In the genomic region with DNA sequence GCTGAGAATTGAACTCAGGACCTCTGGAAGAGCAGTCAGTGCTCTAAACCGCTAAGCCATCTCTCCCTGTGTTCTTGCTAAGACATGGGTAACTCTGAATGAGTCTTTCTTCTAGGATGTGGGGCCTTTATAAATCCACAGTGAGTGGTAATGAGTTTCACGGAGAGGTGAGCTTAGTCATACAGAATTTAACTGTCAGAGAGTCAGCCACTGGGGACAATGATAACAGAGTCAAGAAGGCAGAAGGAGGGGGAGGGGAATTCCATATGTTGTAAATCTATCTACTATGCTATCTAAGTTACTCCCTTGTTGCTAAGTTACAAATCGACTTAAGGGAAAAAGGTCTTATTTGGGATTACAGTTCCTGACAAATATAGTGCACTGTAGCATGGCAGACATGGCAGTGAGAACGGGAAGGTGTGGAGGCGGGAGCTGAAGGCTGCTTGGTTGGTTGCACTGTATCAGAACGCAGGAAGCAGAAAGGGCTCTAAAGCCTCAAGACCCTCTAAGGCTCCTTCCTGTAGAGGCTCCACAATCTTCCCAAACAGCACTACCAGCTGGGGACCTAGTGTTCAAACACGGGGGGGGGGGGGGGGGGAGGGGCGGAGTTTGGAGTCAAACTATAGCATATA, we compare ENCODE assay signal across 9 mouse cellular contexts. TPM values are rescaled to one million over a fixed set of nuclear protein-coding genes. Genes with fewer than 3 reads are reported as not detected.
DNase-seq lines count a peak whose midpoint lies in the region; ATAC-seq and TF ChIP-seq lines count a peak whose summit lies in the region.
"Had no signal": no experiment of that assay in that cellular context is flagged by ENCODE, and none has a peak within 500 bp of the region (broad histone marks: within the 10 kb centered on the region; RNA-seq: fewer than 3 reads in every experiment).

No protein-coding gene starts in this region.

- 0 out of 2 replicates have a peak, but pooled peaks have one; percentile 17 for ATAC-seq in neural tube, embryonic 11.5 days (ENCODE audit: insufficient read depth, low FRiP score, low TSS enrichment)
- ATAC-seq in forebrain, postnatal 0 days, result peak; percentile 84

- H3K9ac ChIP-seq in neural tube, embryonic 11.5 days (ENCODE audit: low read length), result no peak overlapping the region
- H3K9ac ChIP-seq in forebrain, postnatal 0 days, result no peak overlapping the region
- H3K9ac ChIP-seq: embryonic facial prominence, embryonic 15.5 days had no signal

- 46% methylated on average over 7 of the region's 8 CpGs for WGBS in neural tube, embryonic 11.5 days
- 47% methylated on average over 7 of the region's 8 CpGs for WGBS in forebrain, postnatal 0 days
- 68% methylated on average over 8 of the region's 8 CpGs for WGBS in midbrain, embryonic 10.5 days

- 0 out of 2 replicates have a peak, but pooled peaks cover 2% of the 10 kb centered on the region for H3K4me1 ChIP-seq in neural tube, embryonic 11.5 days (ENCODE audit: control insufficient read depth, insufficient read depth, low read length)
- H3K4me1 ChIP-seq in forebrain, postnatal 0 days (ENCODE audit: insufficient read depth), result no peaks in the 10 kb centered on the region
- H3K4me1 ChIP-seq in midbrain, embryonic 10.5 days, result peaks cover 27% of the 10 kb centered on the region
- H3K4me1 ChIP-seq: embryonic facial prominence, embryonic 15.5 days had no signal

- no peaks in the 10 kb centered on the region for H3K27me3 ChIP-seq in neural tube, embryonic 11.5 days (ENCODE audit: control insufficient read depth, insufficient read depth, low read length)
- H3K27me3 ChIP-seq in forebrain, postnatal 0 days (ENCODE audit: insufficient read depth, low read length), result no peaks in the 10 kb centered on the region
- H3K27me3 ChIP-seq in midbrain, embryonic 10.5 days (ENCODE audit: low read depth, poor library complexity, severe bottlenecking), result no peaks in the 10 kb centered on the region; the same call in 1 of the 2 replicates
- H3K27me3 ChIP-seq: embryonic facial prominence, embryonic 15.5 days had no signal

- no peak overlapping the region for H3K4me2 ChIP-seq in neural tube, embryonic 11.5 days (ENCODE audit: low read depth)
- no peak overlapping the region for H3K4me2 ChIP-seq in forebrain, postnatal 0 days (ENCODE audit: low read depth)
- H3K4me2 ChIP-seq: embryonic facial prominence, embryonic 15.5 days had no signal

- no peak overlapping the region for H3K27ac ChIP-seq in neural tube, embryonic 11.5 days (ENCODE audit: low read depth, low read length)
- no peak overlapping the region for H3K27ac ChIP-seq in forebrain, postnatal 0 days (ENCODE audit: low read depth, low read length)
- H3K27ac ChIP-seq in midbrain, embryonic 10.5 days (replicated peaks), result 0 out of 2 replicates have a peak overlapping the region, but pooled peaks have one; percentile 28
- H3K27ac ChIP-seq: embryonic facial prominence, embryonic 15.5 days had no signal

- no peaks in the 10 kb centered on the region for H3K9me3 ChIP-seq in neural tube, embryonic 11.5 days (ENCODE audit: control insufficient read depth, low read length)
- no peaks in the 10 kb centered on the region for H3K9me3 ChIP-seq in forebrain, postnatal 0 days (ENCODE audit: low read length)
- no peaks in the 10 kb centered on the region for H3K9me3 ChIP-seq in midbrain, embryonic 10.5 days (replicated peaks)
- H3K9me3 ChIP-seq: embryonic facial prominence, embryonic 15.5 days had no signal

- DNase-seq in neural tube, embryonic 11.5 days (ENCODE audit: low spot score), result no peak
- no peak for DNase-seq in neural tube, embryonic 10.5 days (ENCODE audit: extremely low spot score, low spot score)
- peak; percentile 48 for DNase-seq in forebrain, postnatal 0 days
- DNase-seq in midbrain, embryonic 10.5 days (ENCODE audit: low spot score), result no peak
- no peak for DNase-seq in right cerebral cortex, adult 18-20 months
- no peak for DNase-seq in thymus, postnatal 0 days (ENCODE audit: low spot score)
- no peak for DNase-seq in cerebellum, adult 11-12 months
- DNase-seq: kidney, adult 2 months had no signal

- TF ChIP-seq CTCF in forebrain, postnatal 0 days (IDR thresholded peaks at IDR 0.05; ENCODE audit: low read depth), result no peak

- H3K36me3 ChIP-seq in neural tube, embryonic 11.5 days (ENCODE audit: control insufficient read depth, insufficient read depth, low read length), result no peaks in the 10 kb centered on the region
- H3K36me3 ChIP-seq in forebrain, postnatal 0 days (ENCODE audit: insufficient read depth), result no peaks in the 10 kb centered on the region
- H3K36me3 ChIP-seq in midbrain, embryonic 10.5 days, result no peaks in the 10 kb centered on the region
- H3K36me3 ChIP-seq: embryonic facial prominence, embryonic 15.5 days had no signal

- no peak overlapping the region for H3K4me3 ChIP-seq in neural tube, embryonic 11.5 days (ENCODE audit: low read depth, low read length)
- H3K4me3 ChIP-seq in forebrain, postnatal 0 days (ENCODE audit: low read depth, low read length), result no peak overlapping the region
- H3K4me3 ChIP-seq in midbrain, embryonic 10.5 days, result no peak overlapping the region
- H3K4me3 ChIP-seq: embryonic facial prominence, embryonic 15.5 days had no signal

RNA-seq across cellular contexts. Expression of a gene that starts 39.5 kb away (rescaled TPM):
- polyA plus RNA-seq in neural tube, embryonic 11.5 days (2014; fragmentation: Nextera tagmentation; extraction: Ambion mirVana), result 140 and 147 TPM in 2 replicates
- total RNA-seq in forebrain, postnatal 0 days (2014; rRNA removed), result 31.5 and 36.8 TPM in 2 replicates
- polyA plus RNA-seq in forebrain, postnatal 0 days (2015; fragmentation: Nextera tagmentation; extraction: Ambion mirVana), result 38.7 and 39.2 TPM in 2 replicates
- polyA plus RNA-seq in midbrain, embryonic 10.5 days (2016; fragmentation: Nextera tagmentation; extraction: Ambion mirVana), result 79.5 and 108 TPM in 2 replicates
- polyA plus RNA-seq in thymus, postnatal 0 days (2015; fragmentation: Nextera tagmentation; extraction: Ambion mirVana), result 20.0 and 20.2 TPM in 2 replicates

RNA-seq across cellular contexts. Expression of a gene that starts 47.0 kb away (rescaled TPM):
- polyA plus RNA-seq in neural tube, embryonic 11.5 days (2014; fragmentation: Nextera tagmentation; extraction: Ambion mirVana), result 16.7 and 16.9 TPM in 2 replicates
- 20.0 and 23.7 TPM in 2 replicates for total RNA-seq in forebrain, postnatal 0 days (2014; rRNA removed)
- 8.4 and 12.1 TPM in 2 replicates for polyA plus RNA-seq in forebrain, postnatal 0 days (2015; fragmentation: Nextera tagmentation; extraction: Ambion mirVana)
- 14.2 and 16.6 TPM in 2 replicates for polyA plus RNA-seq in midbrain, embryonic 10.5 days (2016; fragmentation: Nextera tagmentation; extraction: Ambion mirVana)
- 8.9 and 9.6 TPM in 2 replicates for polyA plus RNA-seq in thymus, postnatal 0 days (2015; fragmentation: Nextera tagmentation; extraction: Ambion mirVana)
